Mouse (Mus musculus): ENCODE data around the gene Bmt2. TPM values are rescaled to one million over a fixed set of nuclear protein-coding genes. Genes with fewer than 3 reads are reported as not detected.

Gene Bmt2
- total RNA-seq (2021) = 10 to 100 TPM; 16.9 to 17.0 TPM
- long read RNA-seq, experiment 1, full-length matches to known transcripts = 6 of 9 reads
- long read RNA-seq, experiment 1, partial matches to known transcripts = 2 of 9 reads
- long read RNA-seq, experiment 1, other reads (novel, unspliced or antisense) = 1 of 9 reads
- long read RNA-seq, experiment 2, full-length matches to known transcripts = 30 of 36 reads
- long read RNA-seq, experiment 2, partial matches to known transcripts = 5 of 36 reads
- long read RNA-seq, experiment 2, other reads (novel, unspliced or antisense) = 1 of 36 reads

DNA sequence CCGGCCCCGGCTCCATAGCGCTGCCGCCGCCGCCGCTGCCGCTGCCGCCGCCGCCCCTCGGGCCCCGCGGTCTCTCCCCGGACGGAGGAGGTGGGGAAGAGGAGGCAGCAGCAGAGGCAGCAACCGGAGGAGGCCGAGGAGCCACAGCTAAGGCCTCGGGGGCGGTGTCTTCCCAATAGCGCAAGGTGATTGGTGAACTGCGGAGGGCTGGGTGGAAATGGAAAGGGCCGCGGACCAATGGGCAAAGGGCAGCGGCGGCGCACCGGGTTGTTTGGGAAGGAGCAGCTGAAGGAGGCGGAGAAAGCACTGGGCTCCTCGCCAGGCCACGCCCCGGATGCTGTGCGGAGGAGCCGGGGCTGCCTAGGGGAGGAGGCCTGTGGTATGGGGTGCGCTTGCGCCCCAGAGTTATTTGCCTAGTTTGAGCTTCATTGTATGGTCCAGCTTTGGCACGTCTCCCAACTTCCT lies at the start of gene Bmt2:
Gene Bmt2 (minus strand): TSS at position 149 of the 465 bp plus-strand sequence.
- peak; percentile 97 to 98 for DNase-seq (ENCODE audit: low spot score in 2 of 2)

DNA sequence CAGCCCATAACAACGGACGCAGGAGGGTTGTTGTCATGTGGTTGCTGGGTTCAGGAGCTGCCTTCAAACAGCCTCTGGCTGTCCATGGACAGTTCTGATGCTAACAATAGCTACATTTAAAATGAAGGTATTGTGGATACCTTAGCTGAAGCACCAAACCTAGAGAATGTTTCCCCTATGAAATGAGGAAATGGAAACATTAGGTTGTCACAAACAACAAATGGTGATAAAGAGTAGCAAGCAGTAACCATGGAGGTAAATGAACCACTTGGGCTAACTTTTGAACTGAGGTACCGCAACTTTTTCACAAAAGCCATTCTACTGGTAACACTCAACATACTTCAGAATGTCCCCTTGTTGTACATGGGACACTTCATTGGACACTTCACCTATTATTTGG lies 44.4 kb upstream of the Bmt2 start:
- no peak for DNase-seq (ENCODE audit: low spot score in 2 of 2)

DNA sequence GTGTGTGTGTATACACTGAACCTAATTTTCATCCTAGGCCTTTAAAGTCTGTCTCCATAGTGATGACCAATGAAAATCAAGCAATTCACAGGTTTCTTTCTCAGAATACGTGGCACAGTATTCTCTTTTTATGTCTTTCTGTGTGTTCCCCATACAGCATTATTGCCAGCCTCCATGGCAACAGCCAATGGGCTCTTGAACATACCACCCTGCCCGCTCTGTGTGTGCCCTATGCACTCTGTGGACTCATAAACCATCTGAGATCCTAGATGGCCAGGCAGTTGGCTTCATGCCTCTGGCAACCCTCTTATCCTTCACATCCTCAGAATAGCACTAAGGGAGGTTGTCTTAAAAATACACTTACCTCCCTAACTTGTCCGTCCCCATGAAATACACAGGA lies 37.1 kb upstream of the Bmt2 start:
- DNase-seq (ENCODE audit: low spot score in 2 of 2) = no peak

DNA sequence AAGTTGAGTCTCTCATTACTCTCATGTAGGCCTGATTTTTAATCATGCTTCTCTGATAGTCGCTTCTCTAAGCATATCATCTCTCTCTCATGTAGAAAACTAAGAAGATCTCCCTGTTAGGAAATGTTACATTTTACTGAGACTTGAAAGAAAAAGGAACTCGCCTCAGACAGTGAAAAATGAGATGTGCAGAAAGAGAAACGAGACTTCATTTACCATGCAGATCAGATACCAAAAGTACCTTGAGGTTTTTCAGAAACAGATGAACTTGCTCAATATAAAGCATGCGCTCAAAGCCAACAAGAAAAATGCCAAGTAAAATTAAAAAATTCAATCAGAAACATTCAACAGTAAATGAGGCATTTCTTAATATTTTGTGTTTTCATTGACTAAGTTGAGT lies 19.1 kb upstream of the Bmt2 start:
- no peak for DNase-seq (ENCODE audit: low spot score in 2 of 2)

GRCm38 (mm10) chr6:13695103-13695845 lies 17.5 kb upstream of the Bmt2 start:
- DNase-seq (ENCODE audit: low spot score in 2 of 2) = no peak

DNA sequence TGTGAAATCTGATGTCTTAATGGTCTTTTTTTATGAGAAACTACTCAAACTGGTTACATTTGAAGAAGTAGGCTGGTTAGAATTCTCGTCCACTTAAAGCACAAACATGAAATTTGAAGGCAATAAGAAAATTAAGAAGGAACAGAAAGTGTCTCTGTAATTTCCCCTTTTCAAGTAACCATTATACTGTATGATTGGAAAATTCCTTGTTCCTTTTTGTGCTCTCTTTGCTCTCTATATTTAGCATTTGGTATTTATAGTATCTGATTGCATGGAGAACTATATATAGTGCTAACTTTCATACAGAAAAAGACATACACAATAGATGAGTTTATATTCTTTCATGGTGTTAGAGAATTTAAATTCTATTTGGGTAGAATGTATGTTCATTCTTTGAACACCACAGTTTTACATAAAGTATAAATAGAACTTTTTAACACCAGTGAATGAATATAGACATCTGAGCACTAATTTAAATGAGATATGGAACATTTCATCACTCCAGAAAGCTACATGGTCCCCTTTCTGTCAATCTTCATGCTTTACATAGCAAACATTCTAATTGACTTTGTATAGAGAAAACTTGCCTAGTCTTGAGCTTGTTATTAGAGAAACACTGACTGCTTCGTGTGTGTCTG lies 14.0 kb upstream of the Bmt2 start:
- no peak for DNase-seq (ENCODE audit: low spot score in 2 of 2)

- DNase-seq (ENCODE audit: low spot score in 2 of 2) = no peak
Observed at GRCm38 (mm10) chr6:13690398-13690797, 12.6 kb upstream of the Bmt2 start.

DNA sequence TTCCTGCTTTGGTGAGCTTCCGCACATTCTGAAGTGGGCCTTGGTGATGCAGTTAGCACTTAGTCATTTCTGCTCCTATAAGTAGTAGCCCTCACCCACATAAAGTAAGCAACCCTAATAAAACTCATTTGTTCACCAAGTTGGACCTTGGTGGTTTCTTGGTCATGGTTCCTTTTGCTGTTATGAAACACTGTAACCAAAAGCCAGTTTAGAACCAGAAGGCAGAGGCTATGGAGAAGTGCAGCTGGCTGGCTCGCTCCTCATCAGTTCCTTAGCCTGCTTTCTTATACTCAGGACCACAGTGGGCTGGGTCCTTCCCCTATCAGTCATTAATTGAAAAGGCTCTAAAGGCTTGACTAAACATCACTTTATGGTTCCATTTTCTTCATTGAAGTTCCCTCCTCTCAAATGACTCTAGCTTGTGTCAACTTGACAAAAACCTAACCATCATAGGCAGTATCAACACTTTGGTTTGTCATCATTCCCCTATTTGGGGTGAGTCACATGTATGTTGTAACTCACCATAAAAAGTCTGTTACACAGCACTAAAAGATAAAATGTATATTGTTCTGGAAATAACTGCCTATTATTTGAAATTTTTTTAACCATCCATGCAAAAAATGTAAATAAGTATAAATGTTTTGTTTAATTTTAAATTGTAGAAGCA lies 6.3 kb upstream of the Bmt2 start:
- DNase-seq (ENCODE audit: low spot score in 2 of 2) = no peak

GRCm38 (mm10) chr6:13678349-13678748 lies 583 bp upstream of the Bmt2 start:
- DNase-seq (ENCODE audit: low spot score in 2 of 2) = no peak

GRCm38 (mm10) chr6:13677141-13677761 lies 515 bp downstream of the Bmt2 start:
- peak; percentile 16 to 24 for DNase-seq (ENCODE audit: low spot score in 2 of 2)

- DNase-seq (ENCODE audit: low spot score in 2 of 2) = no peak
Observed at GRCm38 (mm10) chr6:13676196-13676595, 1.6 kb downstream of the Bmt2 start.

- DNase-seq (ENCODE audit: low spot score in 2 of 2) = no peak
Observed at GRCm38 (mm10) chr6:13674600-13675305, 3.0 kb downstream of the Bmt2 start.

DNA sequence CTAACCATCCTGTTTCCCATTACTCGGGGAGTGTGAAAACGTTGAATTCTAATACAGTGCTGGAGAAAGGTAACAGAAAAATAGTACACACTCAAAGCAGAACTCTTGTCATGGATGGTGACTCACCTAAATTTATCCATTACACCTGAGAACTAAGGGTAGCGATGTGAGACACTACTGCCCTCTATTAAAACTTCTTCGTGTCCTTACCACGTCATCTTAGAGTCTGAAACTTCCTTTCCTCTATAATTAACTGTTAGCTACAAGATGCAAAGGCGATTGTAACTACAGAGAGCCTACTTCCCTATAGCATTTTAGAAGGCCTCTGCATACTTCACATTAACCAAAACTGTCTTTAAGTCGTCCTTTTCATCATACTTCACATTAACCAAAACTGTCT lies 12.1 kb downstream of the Bmt2 start:
- no peak for DNase-seq (ENCODE audit: low spot score in 2 of 2)

DNA sequence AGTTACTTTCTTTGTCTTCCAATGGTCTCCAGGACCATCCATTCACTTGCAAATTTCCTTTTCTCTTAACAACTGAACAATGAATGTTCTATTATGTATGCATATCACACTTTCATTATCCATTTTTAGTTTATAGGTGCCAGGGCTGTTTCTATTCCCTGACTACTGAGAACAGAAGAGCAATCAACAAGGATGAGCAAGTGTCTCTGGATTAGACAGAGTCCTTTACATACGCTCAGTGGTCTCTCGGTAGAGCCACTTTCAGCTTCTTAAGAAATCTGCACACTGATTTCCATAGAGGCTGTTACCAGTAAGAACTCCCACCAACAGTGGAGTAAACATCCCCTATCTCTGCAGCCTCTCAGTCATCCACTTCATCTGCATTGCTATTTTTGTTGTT lies 19.8 kb downstream of the Bmt2 start:
- no peak for DNase-seq (ENCODE audit: low spot score in 2 of 2)

- no peak for DNase-seq (ENCODE audit: low spot score in 2 of 2)
Observed at GRCm38 (mm10) chr6:13654081-13654480, 23.7 kb downstream of the Bmt2 start.

DNA sequence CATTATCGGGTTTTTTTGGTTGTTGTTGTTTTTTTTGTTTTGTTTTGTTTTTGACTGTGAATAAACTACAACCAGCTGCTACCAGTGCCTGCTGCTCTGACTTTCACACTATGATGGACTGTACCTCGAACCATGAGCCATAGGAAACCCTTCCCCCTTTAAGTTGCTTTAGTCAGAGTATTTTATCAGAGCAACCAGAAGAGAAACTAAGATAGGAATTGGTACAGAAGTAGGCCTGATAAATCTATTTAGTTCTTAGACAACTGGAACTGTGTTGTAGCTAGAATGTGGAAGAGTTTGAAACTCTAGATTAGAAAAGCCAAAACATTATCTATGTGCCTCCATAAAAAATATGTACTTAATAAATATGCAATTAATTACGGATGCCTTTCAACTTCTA lies 25.5 kb downstream of the Bmt2 start:
- DNase-seq (ENCODE audit: low spot score in 2 of 2) = no peak

- no peak for DNase-seq (ENCODE audit: low spot score in 2 of 2)
Observed at GRCm38 (mm10) chr6:13650854-13651253, 26.9 kb downstream of the Bmt2 start.

- no peak for DNase-seq (ENCODE audit: low spot score in 2 of 2)
Observed at GRCm38 (mm10) chr6:13648305-13648704, 29.5 kb downstream of the Bmt2 start.

DNA sequence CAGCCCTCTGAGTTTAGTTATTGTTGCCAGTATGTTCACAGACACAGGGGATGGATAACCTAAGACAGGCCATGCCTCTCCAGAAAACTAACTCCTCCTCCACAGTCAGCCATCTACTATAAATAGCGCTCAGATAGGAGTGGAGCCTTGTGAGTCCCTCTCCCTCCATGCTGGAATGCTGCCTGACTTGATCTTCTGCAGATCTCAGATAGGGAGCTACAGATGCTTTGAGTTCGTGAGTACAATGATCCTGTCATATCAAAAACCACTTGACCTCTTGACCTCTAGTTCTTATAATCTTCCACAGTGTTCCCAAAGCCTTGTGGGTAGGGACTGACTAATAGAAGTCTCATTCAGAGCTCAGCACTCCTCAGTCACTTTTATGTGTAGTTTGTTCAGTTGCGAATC lies 41.2 kb downstream of the Bmt2 start:
- DNase-seq (ENCODE audit: low spot score in 2 of 2) = no peak

DNA sequence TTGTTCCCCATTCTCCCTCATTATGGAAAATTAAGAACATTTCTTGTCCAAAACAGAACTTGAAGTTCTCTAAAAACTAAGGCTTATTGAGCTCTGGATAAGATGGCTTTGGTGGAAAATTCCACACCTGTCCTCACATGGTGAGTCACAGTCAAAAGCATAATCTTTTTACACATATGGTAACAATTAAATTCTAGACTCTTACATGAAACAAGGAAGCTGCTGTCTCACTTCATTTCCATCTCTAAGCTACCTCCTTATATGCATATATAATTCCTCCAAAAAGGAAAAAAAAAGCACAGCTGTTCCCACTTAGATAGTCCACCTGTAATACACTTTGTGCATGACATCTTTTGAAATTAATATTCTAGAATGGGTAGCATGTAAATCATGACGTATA lies 45.2 kb downstream of the Bmt2 start:
- DNase-seq (ENCODE audit: low spot score in 2 of 2) = no peak

DNA sequence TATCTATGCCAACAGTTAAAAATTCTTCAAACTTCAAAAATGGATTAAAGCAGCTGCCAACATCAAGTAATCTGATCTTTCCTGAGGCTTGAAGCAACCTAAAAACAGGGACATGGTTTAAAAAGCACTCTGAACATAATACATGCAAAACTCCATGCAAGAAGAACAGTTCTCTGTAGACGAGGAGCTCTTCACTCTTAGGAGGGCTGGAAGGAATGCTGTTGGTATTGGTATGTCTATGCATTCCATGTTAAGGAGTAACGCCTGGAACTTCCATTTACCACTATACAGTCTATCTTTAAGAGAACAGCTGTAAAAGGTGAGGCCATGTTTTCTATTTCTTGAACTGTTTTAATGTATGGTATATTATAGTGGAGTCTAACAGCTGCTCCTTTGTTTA lies 47.2 kb downstream of the Bmt2 start:
- no peak for DNase-seq (ENCODE audit: low spot score in 2 of 2)
